Mouse (Mus musculus) lung, postnatal 25 days (tissue): ENCODE data around the gene Mrpl17.
A peak's percentile ranks its signal among the peaks of the same experiment; 100 is the strongest.
"Not testable (repeated sequence)": the region's sequence is repeated elsewhere in the genome, so short reads cannot be mapped to it uniquely, and the experiment has no call there.

Experiments
- DNase-seq: peaks from one replicate; pipeline ENCODE4 v3.0.0; 2022; ENCODE audit warnings: low spot score

The Mrpl17 gene

DNA sequence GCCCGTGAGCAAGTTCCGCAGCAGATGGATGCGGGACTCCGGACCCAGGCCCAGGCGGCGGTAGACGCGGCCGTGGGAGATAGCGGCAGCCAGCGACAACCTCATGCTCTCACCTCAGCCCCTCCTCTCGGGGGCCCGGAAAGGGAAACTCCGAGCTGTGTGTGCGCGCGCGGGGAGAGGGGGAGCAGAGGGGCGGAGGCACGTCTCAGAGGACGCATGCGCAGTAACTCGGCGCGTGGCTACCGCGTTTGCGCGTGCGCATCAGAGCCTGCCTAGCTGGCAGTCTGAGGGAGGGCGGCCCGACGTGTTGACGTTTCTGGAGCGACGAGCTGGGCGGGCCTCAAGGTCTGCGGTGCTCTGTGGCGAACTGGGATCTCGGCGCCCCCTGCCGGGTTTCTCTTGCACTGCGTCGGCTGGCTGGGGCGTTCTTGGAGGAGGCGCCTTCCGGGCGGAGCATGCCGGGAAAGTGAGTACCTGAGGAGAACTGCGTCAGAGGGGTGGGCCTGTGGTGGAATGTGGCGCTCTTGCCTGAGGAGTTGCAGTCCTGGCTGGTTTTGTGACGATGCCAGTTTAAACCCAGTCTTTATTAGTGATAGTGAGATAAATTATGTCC is at the start of gene Mrpl17:
Gene Mrpl17 (minus strand): TSS at position 223 of the 613 bp plus-strand sequence.
- peak; percentile 100 for DNase-seq

DNA sequence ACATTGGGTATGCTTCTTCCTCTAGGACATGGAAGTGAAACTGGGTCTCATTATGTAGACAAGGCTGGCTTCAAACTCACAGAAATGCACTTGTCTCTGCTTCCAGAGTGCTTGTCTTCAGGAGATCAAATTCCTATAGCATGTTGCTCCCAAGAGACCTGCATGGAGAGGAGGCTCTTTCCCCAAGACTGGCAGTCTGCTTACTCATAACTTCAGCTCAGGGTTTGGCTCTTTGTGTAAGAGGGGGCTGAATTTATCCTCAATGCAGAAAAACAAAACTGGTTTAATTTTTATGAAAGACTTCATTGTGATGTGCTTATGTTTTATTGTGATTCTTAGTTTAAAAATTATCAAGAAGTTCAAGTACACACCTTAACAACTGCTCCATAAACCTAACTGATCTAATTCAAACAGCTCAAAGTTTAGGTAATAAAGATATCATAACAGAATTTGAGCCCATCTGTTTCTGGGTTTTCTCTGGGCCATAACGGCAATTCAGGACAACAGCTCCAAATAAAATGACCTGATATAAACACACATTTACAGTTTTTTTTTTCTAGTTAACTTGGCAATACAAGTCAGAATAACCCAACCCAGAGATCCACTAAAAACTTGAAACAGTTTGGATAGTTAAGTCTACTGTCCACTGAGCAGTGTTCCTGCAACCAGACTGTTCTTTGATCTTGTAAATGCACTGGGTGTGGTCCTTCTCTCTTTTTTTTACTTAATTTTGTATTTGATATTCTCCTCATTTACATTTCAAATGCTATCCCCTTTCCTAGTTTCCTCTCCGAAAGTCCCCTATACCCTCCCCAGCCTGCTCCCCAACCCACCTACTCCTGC is 45.0 kb upstream of the Mrpl17 start:
- DNase-seq = not testable (repeated sequence)

DNA sequence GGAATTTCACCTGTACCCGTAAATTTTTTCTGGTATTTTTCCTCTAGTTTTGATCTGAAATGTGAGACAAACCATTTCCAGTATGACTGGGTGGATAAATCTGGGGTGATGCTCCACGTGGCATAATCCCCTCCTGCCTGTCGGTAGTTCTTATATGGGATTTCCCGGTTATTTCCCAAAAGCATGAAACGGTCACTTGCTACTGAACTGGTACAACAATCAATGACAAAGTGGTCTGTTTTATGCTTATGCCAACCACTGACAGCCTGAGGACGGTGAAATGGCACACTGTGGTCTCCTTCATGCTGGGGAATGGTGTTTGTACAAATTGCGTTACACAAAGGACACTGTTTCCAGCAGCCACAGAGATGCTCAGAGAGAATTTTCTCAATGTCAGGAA is 13.4 kb upstream of the Mrpl17 start:
- no peak for DNase-seq

DNA sequence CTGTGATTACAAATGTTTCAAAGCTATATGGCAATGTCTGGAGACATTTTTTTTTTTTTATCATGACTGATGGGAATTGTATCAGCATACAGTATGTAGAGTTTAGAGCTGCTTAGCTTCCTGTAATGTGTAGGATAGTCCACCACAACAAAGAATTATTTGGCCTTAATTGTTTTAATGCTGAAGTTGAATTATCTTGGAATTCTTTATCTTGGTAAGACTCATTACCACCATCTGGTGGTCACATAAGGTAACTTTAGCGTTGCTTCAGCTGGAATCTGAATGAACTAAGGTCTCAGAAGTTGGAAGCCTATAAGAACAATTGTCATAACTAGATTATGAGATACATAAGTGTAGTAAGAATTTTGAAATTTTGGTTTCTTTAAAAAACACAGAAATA is 7.6 kb upstream of the Mrpl17 start:
- peak; percentile 23 for DNase-seq

DNA sequence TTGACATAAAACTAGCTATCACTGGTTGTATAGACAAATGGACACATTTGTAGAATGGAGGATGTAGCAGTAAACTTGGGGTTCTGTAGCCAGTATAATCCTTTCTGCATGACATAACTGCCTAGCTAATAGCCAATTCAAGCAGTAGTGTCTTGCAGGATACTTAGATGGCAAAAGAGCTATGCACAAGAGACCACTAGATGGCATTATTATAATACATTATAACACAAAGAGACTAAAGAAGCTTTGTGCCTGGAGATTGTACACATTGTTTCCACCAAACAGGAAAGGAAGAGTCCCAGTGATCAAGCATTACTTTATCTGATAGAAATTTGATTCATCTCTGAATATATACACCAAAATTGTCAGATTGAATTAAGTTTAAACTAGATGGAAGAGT is 5.8 kb upstream of the Mrpl17 start:
- peak; percentile 21 for DNase-seq

DNA sequence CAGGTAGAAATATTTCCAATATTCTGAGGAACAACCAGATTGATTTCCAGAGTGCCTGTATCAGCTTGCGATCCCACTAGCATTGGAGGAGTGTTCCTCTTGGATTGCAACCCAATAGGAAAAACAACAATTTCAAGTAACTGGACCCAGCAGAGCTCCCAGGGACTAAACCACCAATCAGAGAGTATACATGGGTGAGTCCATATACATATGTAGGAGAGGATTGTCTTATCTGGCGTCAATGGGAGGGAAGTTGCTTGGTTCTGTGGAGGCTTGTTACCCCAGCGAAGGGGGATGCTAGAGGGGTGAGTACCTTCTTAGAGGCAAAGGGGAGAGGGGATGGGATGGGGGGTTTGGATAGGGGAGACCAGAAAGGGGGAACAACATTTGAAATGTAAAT is 2.4 kb upstream of the Mrpl17 start:
- DNase-seq = no peak

DNA sequence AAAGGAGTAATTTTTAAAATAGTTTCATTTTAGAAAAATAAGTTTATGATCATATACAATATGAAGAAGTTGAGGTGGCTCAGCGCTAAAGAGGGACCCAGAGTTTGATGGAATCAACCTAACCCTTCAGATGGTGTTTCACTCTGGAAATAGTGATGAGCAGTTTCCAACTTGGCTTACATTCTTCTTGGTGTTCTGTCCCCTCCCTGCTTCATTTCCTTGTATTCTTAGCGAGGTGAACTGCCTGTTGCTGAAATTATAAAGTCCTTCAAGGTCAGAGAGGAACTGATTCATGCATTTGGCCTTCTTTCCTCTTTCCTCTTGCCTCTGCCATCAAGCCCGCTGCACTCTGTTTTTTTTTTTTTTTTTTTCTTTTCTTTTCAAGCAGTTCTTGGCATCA is 1.7 kb upstream of the Mrpl17 start:
- DNase-seq = peak; percentile 18

DNA sequence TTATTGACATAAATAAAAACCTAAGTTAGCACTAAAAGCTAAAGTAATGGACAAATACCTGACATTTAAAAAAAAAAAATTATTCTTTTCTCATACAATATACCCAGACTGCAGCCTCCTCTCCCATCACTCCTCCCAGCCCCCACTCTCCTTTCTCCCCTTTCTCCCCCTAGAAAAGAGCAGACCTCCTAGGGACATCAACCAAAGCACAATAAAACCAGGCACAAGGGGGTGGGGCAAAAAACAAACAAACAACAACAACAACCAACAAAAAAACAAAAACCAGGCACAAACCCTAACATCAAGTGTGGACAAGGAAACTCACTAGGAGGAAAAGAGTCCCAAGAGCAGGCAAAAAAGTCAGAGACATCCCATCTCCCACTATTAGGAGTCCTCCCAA is 617 bp upstream of the Mrpl17 start:
- no peak for DNase-seq

DNA sequence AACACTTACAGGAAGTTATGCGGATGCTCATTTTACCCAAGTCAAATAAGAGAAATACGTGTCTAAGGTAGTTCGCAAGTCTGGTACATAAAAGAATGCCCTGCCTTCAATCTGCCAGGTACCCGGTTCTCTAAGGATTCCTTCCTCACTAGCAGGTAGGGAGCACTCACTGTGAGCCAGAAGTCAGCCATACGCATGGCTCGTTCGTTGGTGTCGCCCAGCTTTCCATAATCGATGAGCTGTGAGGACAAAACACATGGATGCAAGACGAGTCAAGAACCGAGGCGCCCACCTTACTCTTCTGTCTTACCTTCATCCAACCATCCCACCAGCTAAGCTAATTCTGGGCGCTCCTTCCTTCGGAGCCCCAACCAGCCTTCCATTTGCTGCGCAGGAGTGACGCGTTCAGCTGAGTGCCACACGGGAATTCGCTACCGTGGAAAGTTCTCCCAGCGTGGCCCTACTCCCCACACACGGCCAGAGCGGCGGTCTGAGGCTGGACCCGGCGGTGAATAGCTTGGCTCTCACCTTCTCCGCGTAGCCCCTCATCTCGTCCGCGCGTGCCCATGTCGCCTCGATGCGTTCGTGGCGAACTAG is 521 bp downstream of the Mrpl17 start:
- DNase-seq = no peak

DNA sequence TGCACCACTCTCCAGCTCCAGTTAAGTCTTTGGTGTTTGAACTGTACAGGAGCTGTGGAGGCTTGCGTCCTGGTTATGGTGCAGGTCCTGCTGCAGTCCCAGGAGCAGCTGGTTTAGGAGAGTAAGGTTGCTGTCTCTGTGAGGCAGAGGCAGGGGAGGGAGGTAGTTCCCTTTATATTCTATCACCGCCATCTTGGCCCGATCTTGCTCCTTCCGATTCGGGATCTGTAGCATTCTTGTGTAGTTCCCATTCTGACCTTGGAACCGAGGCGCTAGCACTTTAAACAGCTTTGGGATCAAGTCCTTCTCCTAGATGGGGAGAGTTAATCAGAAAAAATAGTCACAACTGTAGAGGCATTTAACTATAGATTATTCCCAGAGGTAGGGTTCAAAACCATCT is 1.1 kb downstream of the Mrpl17 start:
- no peak for DNase-seq

DNA sequence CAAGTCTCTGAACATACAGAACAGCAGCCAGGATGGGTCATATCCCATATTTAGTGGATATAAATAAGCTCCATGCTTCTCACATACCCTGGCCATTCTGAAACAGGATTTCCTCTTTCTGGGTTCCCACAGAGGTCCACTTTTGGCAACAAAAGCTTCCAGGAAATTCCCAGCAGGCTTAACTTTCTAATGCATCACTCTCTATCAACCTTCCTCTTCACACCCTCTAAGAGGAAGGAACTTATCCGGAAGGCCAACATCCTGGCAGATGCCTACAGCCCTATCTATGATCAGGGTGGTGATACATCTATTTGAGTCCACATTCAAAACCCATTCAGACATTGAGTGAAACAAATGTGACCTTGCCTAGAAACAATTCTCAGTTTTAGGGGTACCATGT is 2.5 kb downstream of the Mrpl17 start:
- peak; percentile 59 for DNase-seq

DNA sequence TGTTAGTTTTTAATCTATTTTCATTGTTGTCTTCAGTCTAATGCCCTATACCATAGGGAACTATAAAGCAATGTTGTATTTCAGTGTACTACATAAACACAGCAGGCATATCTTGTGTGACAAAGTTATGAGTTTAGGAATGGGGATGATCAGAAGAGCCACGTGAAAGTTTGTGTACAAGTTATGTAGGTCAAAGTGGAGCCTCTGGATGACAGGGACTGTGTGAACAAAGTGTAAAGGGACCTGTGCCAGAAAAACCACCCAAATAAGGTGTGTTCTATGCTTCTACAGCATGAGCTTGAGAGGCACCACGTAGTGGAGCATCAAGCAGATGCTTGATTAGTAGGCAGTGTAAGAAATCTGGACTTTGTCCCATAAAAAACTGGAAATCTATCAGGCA is 4.2 kb downstream of the Mrpl17 start:
- DNase-seq = no peak

DNA sequence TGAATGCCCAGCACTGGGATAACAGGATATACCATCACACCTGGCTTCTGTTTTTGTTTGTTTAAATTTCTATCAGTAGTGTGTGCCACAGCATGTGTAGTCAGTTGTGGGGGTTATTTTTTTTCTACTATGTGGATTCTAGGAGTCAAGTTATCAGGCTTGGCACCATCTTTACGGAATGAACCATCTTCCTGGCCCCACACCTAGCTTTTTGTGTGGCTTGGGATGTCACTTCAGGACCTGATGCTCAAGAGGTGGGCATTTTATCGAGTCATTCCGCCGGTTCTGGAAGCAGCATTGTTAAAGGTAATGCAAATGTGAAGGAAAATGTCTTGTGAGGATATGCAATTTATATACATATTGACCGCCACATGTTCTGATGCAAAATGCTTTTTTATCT is 4.8 kb downstream of the Mrpl17 start:
- no peak for DNase-seq

DNA sequence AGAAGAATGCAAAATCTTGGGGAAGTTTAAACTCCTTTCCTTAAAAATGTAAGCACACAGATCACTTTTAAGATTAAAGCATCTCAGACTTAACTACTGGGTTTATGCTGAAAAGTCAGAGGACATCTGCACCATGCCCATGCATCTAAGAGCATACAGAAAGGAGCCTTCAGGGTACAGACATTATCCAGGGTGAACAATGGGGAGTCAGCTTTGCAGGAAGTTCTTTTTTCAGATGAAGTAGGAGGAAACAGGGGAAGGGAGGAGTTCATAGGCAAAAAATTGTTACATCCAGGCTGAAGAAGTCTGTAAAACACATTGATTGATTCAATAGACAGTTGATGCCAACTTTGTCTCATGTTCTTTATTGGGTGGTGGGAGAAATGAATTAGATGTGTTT is 7.5 kb downstream of the Mrpl17 start:
- DNase-seq = no peak

DNA sequence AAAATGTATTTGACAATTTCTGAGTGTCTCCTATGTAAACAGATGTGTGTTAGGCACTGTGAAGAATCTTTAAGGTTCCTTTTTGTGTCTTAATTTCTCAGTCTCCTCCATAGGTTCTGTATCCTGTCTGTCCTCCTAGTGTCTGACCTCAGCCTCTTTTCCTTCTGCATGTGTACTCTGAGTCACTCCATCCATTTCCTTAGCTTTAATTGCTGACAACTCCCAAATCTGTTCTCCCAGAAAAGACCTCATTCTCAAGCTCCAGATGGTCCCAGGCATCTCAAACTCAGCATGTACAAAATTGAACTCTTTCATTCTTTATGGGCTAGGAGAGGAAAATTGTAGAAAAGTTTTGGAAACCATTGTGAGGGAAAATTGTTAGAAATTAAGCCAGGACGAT is 8.1 kb downstream of the Mrpl17 start:
- no peak for DNase-seq

DNA sequence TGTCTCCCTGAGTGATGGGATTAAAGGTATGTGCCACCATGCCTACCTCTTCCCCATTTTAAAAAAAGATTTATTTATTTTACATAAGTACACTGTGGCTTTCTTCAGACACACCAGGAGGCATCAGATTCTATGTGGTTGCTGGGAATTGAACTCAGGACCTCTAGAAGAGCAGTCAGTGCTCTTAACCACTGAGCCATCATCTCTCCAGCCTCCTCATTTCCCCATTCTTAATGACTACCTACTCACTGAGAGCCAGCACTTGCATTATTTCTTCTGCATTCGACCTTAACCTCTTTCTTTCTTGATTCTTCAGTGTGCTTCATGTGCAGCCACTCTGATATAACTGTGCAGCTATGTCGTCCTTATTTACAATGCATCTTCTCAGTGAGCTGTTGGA is 8.6 kb downstream of the Mrpl17 start:
- DNase-seq = no peak

DNA sequence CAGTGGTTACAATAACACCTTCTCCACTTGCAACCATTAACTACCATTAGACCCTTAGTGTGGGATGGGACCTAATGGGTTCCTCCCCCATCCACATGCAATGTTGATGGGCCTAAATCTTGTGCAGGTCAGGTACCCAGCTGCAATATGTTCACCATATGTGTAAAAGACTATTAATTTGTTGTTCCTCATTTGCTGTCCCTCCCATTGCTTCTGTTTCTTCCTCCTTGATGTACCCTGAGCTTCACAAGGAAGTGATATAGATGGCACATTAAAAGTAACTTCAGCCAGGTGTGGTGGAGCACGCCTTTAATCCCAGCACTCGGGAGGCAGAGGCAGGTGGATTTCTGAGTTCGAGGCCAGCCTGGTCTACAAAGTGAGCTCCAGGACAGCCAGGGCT is 13.9 kb downstream of the Mrpl17 start:
- no peak for DNase-seq

DNA sequence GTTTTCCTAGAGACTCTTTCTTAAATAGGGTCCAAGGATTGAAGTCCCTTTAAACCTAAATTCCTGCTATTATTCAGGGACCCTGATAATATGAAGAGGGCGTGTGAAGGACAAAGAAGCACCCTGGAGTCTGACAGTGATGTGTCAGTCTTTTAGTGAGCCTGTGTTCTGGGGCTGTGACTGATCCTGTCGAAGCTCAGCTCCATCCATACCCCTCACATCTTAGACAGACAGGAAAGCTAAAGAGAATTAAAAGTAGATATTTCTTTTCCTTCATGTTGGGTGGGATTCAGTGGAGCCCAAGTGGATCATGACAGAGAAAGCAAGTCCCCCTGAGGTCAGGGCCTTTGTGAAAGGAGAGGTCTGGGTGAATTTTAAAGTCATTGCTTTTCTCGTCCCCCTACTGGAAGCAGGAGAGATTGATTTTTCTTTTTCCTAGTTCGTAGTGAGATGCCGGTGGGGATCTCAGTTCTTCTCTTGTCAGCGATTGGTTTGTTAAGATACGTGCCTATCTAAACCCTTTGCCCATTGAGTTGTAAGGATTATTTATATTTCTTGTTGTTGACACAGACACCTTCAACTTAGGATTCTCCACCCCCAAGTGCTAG is 15.0 kb downstream of the Mrpl17 start:
- no peak for DNase-seq

DNA sequence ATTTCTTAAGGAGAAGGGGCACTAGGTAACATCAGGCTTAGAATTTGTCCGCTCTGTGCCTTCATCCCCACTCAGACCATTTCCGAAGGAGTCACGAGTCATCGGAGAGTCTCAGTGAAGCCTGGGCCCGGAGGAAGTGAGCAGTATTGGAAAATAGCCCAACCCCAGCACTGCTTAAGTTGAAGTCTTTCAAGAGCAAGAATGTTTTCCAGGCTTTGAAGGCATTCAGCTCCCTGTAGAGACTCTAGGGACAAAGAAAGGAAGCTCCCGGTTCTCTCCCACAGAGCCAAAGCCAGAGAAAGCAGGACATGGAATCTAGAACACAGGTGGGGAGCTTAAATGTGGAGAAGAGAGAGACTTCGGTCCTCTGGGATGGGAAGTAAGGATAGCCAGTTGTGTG is 17.2 kb downstream of the Mrpl17 start:
- DNase-seq = no peak

DNA sequence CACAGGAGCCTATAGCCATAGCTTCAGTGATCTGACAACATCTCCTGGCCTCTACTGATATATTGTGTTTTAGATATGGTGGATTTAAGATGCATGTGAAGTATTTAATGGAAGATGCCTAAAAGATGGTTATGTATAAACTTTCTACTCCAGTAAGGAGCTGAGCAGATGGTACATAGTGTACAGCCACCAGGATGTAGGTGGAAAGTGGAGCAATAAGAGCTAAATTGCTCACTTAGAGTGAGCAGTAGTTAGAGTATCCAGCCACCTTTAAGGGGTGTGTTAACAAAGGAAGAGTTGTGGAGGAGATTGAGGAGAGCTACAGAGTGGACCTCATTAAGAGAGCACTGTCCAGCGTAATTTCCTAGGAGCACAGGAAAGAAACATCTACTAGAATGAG is 19.8 kb downstream of the Mrpl17 start:
- DNase-seq = no peak

DNA sequence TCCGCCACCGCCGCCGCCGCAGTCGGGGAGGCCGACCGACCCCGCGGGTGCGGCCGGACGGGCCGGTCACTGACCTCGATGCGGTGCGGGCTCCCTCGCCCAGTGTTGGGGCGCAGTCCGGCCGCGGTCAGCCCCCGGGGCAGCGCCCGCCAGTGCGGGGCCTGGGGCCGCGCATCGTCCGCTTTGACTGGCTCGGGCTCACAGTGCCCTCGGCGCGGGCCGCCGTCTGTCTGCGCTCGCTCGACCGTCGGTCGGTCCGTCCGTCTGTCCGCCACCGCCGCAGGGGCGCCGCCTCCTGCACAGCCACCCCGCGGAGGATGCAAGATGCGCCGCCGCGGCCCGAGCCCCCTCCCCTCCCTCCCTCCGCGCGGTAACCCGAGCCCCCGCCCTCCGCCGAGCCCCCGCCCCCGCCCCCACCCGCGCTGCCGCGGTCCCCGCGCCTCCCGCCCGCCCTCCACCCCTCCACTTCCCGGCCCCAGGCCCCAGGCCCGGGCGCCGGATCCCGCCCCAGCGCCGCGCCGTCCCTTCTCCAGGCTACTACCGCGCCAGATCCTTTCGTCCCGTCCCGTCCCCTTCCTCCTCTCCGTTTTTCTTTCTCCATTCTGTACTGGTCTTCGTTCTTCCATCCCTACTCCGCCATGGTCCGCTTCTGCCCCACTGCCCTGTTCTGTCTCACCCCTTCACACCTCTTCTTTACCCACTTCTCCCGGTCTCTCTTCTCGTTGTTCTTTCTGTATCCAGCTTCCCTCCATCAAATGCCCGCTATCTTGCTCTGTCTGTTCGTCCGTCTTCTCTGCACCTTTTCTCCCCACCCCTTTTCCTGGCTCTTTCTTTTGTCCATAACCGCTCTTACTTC is 23.4 kb downstream of the Mrpl17 start, which contains the start of gene Dchs1:
Gene Dchs1 (minus strand): TSS at position 370 of the 856 bp plus-strand sequence.
- DNase-seq = no peak
